Mouse (Mus musculus) limb, embryonic 14.5 days (tissue): ENCODE data around the gene Mpzl3. TPM values are rescaled to one million over a fixed set of nuclear protein-coding genes. Genes with fewer than 3 reads are reported as not detected.

Experiments used
- ATAC-seq: fragments of 200-750 bp; cut with Nextera tagmentation; 2 replicates; pipeline ENCODE4 v1.8.0; 2017; ENCODE audit warnings: low read depth, moderate number of reproducible peaks, moderate TSS enrichment; ENCODE audit not compliant: low FRiP score
- DNase-seq: peaks from one replicate; pipeline ENCODE4 v3.0.0-alpha.2; 2015; ENCODE audit warnings: low spot score
- H3K27ac ChIP-seq: fragments of 300-500 bp; sonication (generic); replicated peaks from 2 replicates; pipeline ENCODE4 v1.5.1; 2014; ENCODE audit warnings: low read depth, mild to moderate bottlenecking, low read length, moderate library complexity, mixed read lengths
- H3K27me3 ChIP-seq: fragments of 300-500 bp; sonication (generic); 2 replicates; pipeline ENCODE4 v1.6.1; 2014; ENCODE audit warnings: low read length, mixed read lengths; ENCODE audit not compliant: control insufficient read depth, insufficient read depth
- H3K36me3 ChIP-seq: fragments of 300-500 bp; sonication (generic); 2 replicates; pipeline ENCODE4 v1.6.1; 2014; ENCODE audit warnings: mild to moderate bottlenecking, low read length, moderate library complexity, mixed read lengths; ENCODE audit not compliant: control insufficient read depth, insufficient read depth
- H3K4me1 ChIP-seq: fragments of 300-500 bp; sonication (generic); 2 replicates; pipeline ENCODE4 v1.6.1; 2014; ENCODE audit warnings: antibody characterized with exemption, low read length, mixed read lengths; ENCODE audit not compliant: control insufficient read depth, insufficient read depth
- H3K4me2 ChIP-seq: fragments of 300-500 bp; sonication (generic); replicated peaks from 2 replicates; pipeline ENCODE4 v1.6.1; 2014; ENCODE audit warnings: low read depth, mild to moderate bottlenecking, low read length, moderate library complexity; ENCODE audit not compliant: severe bottlenecking
- H3K4me3 ChIP-seq: fragments of 300-500 bp; sonication (generic); replicated peaks from 2 replicates; pipeline ENCODE4 v1.5.1; 2014; ENCODE audit warnings: low read length
- H3K9ac ChIP-seq: fragments of 300-500 bp; sonication (generic); 2 replicates; pipeline ENCODE4 v1.6.1; 2014; ENCODE audit warnings: mild to moderate bottlenecking, low read depth, low read length, moderate library complexity; ENCODE audit not compliant: severe bottlenecking
- H3K9me3 ChIP-seq: fragments of 300-500 bp; sonication (generic); 2 replicates; pipeline ENCODE4 v1.6.1; 2016; ENCODE audit warnings: low read length; ENCODE audit not compliant: control insufficient read depth
- POLR2A ChIP-seq: fragments of 200-500 bp; IDR thresholded peaks from 2 replicates; pipeline ENCODE4 v1.8.0; 2012; ENCODE audit warnings: inconsistent platforms, mild to moderate bottlenecking, moderate library complexity, borderline replicate concordance; ENCODE audit not compliant: insufficient read depth, insufficient read length; ENCODE audit errors: extremely low read depth
- WGBS: fragments of 180-500 bp; shearing (Covaris S2); extraction: QIAGEN DNeasy Blood & Tissue Kit; methylation state at CpG from one replicate; pipeline ENCODE4 v1.1.7; 2014; 5-methylcytosine and 5-hydroxymethylcytosine counted together
- polyA plus RNA-seq, 2 experiments: library from polyadenylated mRNA; depleted of rRNA in 1 of 2; stranded (reverse) in 1 of 2; unstranded in 1 of 2; fragments of >200 nt; fragmentation: Nextera tagmentation in 1 of 2; extraction: Ambion mirVana in 1 of 2; gene quantifications; 2 replicates each; pipeline versions ENCODE4 v1.2.1 to v1.2.3; 2012 to 2014

Gene Mpzl3
- polyA plus RNA-seq, 2 experiments: 2.1 to 4.7 TPM

DNA sequence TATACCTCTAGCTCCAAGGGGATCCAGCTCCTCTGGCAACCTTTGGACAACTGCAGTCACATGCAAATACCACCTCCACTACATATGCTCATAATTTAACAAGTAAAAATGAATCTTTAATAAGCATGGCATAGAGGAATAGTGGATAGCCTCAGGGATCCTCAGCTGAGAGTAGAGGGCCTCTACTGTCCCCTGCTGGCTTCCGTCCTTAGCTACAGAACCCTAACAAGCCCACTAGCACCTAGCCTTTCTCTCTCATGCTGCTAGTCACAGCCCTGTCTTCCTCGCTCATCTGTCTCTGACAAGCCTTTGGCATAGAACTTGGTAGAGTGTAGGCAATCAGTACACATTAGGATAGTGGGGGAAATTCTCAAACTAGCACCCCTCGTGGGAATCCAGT, 35.8 kb downstream of the Mpzl3 start:
- no peak for TF ChIP-seq POLR2A
- H3K27ac ChIP-seq: no peak overlapping the region
- H3K36me3 ChIP-seq: no peaks in the 10 kb centered on the region
- H3K9ac ChIP-seq: no peak overlapping the region
- ATAC-seq: no peak
- 74% methylated on average over 3 of the region's 3 CpGs for WGBS
- H3K4me1 ChIP-seq: no peaks in the 10 kb centered on the region
- H3K4me3 ChIP-seq: no peak overlapping the region
- no peaks in the 10 kb centered on the region for H3K9me3 ChIP-seq
- H3K4me2 ChIP-seq: no peak overlapping the region
- DNase-seq: no peak
- H3K27me3 ChIP-seq: no peaks in the 10 kb centered on the region

GRCm38 (mm10) chr9:45092641-45093040, 37.7 kb downstream of the Mpzl3 start:
- Histone ChIP-seq H3K36me3 (no peaks in the 10 kb centered on the region), H3K4me3 (no peak overlapping the region), H3K9me3 (no peaks in the 10 kb centered on the region), H3K27me3 (no peaks in the 10 kb centered on the region), H3K4me1 (no peaks in the 10 kb centered on the region), H3K9ac (no peak overlapping the region), H3K27ac (no peak overlapping the region), H3K4me2 (no peak overlapping the region)
- ATAC-seq: no peak
- 65% methylated on average over 4 of the region's 4 CpGs for WGBS
- TF ChIP-seq POLR2A: no peak
- DNase-seq: no peak

DNA sequence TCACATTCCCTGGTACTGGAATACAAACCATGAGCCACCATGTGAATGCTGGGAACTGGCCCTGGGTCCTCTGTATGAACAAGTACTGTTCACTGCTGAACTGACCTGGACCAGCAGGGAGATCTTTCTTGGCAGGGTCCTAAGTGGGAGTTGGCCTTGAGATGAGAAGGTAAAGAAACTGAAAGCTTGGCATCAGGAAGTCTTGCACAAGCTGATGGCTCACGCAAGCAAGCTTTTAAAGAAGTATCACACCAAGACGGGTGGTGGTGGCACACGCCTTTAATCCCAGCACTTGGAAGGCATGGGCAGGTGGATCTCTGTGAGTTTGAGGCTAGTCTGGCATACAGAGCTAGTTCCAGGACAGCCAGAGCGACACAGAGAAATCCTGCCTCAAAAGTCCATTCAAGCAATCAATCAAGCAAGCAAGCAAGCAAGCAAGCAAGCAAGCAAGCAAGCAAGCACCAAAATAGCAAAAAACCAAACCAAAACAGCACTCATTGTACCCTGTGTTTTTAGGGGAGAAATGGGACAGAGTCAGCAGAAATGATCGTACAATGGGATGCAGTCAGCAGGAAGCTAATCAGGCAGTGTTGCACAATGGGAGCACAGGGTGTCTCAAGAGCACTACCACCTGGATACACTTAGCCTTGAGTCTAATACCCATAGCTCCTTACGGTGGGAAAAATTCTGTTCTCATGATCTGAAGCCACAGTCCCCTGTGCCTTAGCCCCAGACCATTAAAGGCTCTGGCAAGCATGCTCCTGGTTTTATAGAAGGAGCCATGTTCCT, 40.4 kb downstream of the Mpzl3 start:
- no peaks in the 10 kb centered on the region for H3K4me1 ChIP-seq
- DNase-seq (no peak), ATAC-seq (no peak)
- no peak overlapping the region for H3K4me2 ChIP-seq
- no peak overlapping the region for H3K9ac ChIP-seq
- no peaks in the 10 kb centered on the region for H3K27me3 ChIP-seq
- H3K36me3 ChIP-seq: no peaks in the 10 kb centered on the region
- no peak overlapping the region for H3K27ac ChIP-seq
- no peak for TF ChIP-seq POLR2A
- 72% methylated on average over 6 of the region's 6 CpGs for WGBS
- no peaks in the 10 kb centered on the region for H3K9me3 ChIP-seq
- H3K4me3 ChIP-seq: no peak overlapping the region

GRCm38 (mm10) chr9:45097877-45098276, 42.9 kb downstream of the Mpzl3 start:
- H3K9ac ChIP-seq: no peak overlapping the region
- 85% methylated on average over 5 of the region's 5 CpGs for WGBS
- ATAC-seq: no peak
- no peaks in the 10 kb centered on the region for H3K27me3 ChIP-seq
- no peak overlapping the region for H3K27ac ChIP-seq
- no peak overlapping the region for H3K4me2 ChIP-seq
- no peaks in the 10 kb centered on the region for H3K4me1 ChIP-seq
- TF ChIP-seq POLR2A: no peak
- H3K9me3 ChIP-seq: no peaks in the 10 kb centered on the region
- no peak overlapping the region for H3K4me3 ChIP-seq
- no peaks in the 10 kb centered on the region for H3K36me3 ChIP-seq
- DNase-seq: no peak

- no peak for DNase-seq
- WGBS: 23% methylated on average over 3 of the region's 3 CpGs
These were observed 43.4 kb downstream of the Mpzl3 start for GRCm38 (mm10) chr9:45098426-45098825.

More at GRCm38 (mm10) chr9:45098426-45098825, 43.4 kb downstream of the Mpzl3 start:
- no peaks in the 10 kb centered on the region for H3K36me3 ChIP-seq
- no peaks in the 10 kb centered on the region for H3K9me3 ChIP-seq
- H3K9ac ChIP-seq: no peak overlapping the region
- no peak overlapping the region for H3K4me2 ChIP-seq
- ATAC-seq: no peak
- TF ChIP-seq POLR2A: no peak
- H3K27ac ChIP-seq: no peak overlapping the region
- no peak overlapping the region for H3K4me3 ChIP-seq
- H3K4me1 ChIP-seq: no peaks in the 10 kb centered on the region
- H3K27me3 ChIP-seq: no peaks in the 10 kb centered on the region
